Mouse (Mus musculus): ENCODE measurements around the gene Tbx2. TPM values are rescaled to one million over a fixed set of nuclear protein-coding genes. Genes with fewer than 3 reads are reported as not detected.

Tbx2 gene
- polyA plus RNA-seq, 1 experiment = 19.7 TPM

GRCm38 (mm10) chr11:85891010-85891691, 58.8 kb downstream of the Tbx2 start:
- WGBS = 16% methylated on average over 13 of the region's 13 CpGs
- peaks cover 65% of the 10 kb centered on the region for H3K27me3 ChIP-seq (ENCODE audit: control insufficient read depth, insufficient read depth, low read length)
- TF ChIP-seq CTCF (IDR thresholded peaks at IDR 0.05; ENCODE audit: extremely low read depth, insufficient read length, insufficient replicate concordance, low read depth, low read length) = no peak
- TF ChIP-seq POLR2A (IDR thresholded peaks at IDR 0.05; ENCODE audit: low read depth, low read length) = no peak

More at GRCm38 (mm10) chr11:85891010-85891691, 58.8 kb downstream of the Tbx2 start:
- H3K4me3 ChIP-seq (ENCODE audit: low read depth, low read length) = no peak overlapping the region
- no peaks in the 10 kb centered on the region for H3K4me1 ChIP-seq (ENCODE audit: control insufficient read depth, insufficient read depth, insufficient read length, low read length)
- H3K27ac ChIP-seq (ENCODE audit: insufficient read depth, low read depth, low read length) = no peak overlapping the region
- H3K36me3 ChIP-seq (ENCODE audit: control insufficient read depth, insufficient read depth, low read length) = no peaks in the 10 kb centered on the region

Other genes with a start within 250 kb of the Tbx2 start
- gene Gm11444, start 17.8 kb downstream of the Tbx2 start, polyA plus RNA-seq (2012; rRNA removed) = not detected in 2 replicates
- gene Tbx4, start 53.9 kb downstream of the Tbx2 start, polyA plus RNA-seq (2012; rRNA removed) = 0.23 and 0.34 TPM in 2 replicates

All from small intestine, adult 2 months (tissue).